Mouse (Mus musculus): ENCODE measurements around the gene Gstp2. TPM values are rescaled to one million over a fixed set of nuclear protein-coding genes. Genes with fewer than 3 reads are reported as not detected.
A peak's percentile ranks its signal among the peaks of the same experiment; 100 is the strongest.

Gene Gstp2
- total RNA-seq, 1 experiment from 2014 or later, result 0.69 TPM

DNA sequence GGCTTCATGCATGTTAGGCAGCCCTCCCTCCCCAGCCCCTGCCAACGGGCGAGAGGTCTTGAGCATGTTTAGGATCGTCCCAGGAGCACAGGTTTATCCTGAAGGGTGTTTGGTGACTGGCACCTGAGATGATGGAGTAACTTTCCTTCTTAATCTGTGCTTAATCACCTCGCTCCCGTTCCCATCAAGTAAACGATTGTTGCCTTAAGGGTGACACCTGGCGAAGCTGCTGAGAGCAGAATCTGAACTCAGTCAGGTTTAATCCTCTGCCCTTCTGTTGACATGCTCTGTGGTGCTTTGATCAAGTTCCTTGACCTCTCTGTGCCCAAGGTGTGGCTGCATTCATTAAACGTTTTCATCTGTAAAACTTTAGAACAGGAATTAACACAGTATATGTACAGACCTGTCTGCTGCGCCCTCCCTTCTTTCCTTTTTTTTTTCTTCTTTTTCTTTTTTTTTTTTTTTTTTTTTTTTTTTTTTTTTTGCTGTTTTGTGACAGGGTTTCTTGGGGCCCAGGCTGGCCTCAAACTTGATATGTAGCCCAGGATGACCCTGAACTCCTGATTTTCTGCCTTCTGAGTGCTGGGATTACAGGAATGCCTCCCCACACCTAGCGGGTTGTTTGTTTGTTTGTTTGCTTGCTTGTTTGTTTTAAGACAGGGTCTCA is 27.8 kb downstream of the Gstp2 start:
- no peak for ATAC-seq (replicated peaks; ENCODE audit: low read depth, poor library complexity, severe bottlenecking)

DNA sequence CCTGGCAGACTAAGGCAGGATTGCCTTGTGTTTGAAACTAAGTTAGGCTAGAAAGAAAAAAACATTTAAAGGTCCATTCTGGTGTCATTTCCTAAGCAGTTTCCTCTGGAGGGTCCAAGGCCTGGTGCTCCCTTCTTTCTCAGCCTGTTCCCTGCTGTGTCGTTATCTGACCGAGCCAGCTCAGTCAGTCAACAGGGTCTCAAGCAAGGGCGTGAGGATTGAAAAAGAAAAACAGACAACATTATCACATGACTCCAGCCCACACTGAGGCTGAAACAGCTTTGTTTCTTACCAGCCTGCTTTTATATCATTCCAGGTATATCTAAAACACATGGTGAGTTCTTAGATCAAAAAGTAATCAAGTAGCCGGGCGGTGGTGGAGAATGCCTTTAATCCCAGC is 30.2 kb downstream of the Gstp2 start:
- no peak for ATAC-seq (replicated peaks; ENCODE audit: low read depth, poor library complexity, severe bottlenecking)

- no peak for ATAC-seq (replicated peaks; ENCODE audit: low read depth, poor library complexity, severe bottlenecking)
These were observed 31.0 kb downstream of the Gstp2 start for GRCm38 (mm10) chr19:4014802-4015201.

GRCm38 (mm10) chr19:4013066-4013465 is 32.8 kb downstream of the Gstp2 start:
- ATAC-seq (replicated peaks; ENCODE audit: low read depth, poor library complexity, severe bottlenecking), result peak; percentile 9; the same call in 1 of the 2 replicates

DNA sequence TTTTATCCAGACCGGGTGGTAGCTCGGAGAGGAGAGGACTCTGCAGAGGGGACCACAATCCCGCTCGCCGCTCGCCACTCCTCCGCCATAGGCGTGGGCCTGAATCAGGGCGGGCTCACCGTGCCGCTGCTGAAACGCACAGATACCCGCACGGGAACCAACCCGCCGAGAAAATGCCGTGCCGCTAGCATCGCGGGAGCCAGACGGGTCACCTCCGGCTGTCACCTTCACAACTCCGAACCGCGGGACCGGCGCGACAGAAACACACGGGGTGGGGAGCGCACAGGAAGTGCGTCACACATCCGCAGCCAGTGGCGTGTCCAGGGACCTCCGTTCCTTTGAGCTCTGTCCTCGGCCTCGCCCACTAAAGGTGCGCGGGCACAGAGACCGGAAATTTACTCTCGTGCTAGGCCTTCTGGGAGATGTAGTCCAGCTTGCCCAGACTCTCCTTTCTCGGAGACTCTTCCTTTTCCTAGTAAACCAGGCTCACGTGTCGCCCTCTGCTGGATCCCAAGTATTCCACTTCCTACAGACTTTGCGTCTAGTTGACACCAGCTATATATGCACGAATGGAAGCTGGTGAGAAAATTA is 33.3 kb downstream of the Gstp2 start, which contains the start of gene Ndufv1:
Gene Ndufv1, minus strand, starts transcription at position 375 of the 591 bp plus-strand sequence.
- peak; percentile 98 for ATAC-seq (replicated peaks; ENCODE audit: low read depth, poor library complexity, severe bottlenecking)

DNA sequence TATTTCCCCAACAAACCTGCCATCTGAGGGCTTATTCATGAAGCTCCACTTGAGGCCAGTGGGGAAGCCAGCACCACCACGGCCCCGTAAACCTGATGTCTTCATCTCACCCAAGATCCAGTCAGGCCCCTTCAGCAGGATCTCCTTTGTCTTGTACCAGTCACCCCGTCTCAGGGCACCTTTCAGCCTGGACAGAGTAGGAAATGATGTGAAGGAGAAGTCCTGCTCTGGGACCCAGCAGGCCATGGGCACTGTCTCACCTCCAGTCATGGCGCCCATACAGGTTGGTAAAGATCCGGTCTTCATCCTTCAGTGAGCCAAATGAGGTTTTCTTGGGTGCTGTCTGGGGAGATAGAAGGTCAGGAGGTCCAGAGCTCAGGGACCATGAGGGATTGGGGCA is 34.7 kb downstream of the Gstp2 start:
- no peak for ATAC-seq (replicated peaks; ENCODE audit: low read depth, poor library complexity, severe bottlenecking)

GRCm38 (mm10) chr19:4005971-4006370 is 39.9 kb downstream of the Gstp2 start:
- no peak for ATAC-seq (replicated peaks; ENCODE audit: low read depth, poor library complexity, severe bottlenecking)

DNA sequence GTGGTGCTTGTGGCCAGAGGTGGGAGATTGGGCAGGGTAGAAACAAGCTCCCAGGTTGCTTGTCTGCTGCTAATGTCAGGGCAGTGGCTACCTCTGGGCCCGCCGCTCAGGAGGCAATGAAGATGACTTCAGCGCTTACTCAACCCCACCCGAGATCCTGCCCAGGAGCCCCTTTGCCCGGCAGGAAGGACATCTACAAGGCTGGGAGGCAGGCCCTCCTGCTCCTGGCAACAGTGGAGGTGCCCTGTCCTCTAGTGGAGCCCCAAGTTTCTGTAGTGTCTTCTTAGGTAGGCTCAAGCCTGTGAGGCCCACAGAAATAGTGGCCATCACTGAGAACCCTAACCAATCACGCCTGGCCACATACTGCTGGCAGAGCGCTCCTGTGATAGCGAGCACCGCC is 40.7 kb downstream of the Gstp2 start:
- ATAC-seq (replicated peaks; ENCODE audit: low read depth, poor library complexity, severe bottlenecking), result no peak

DNA sequence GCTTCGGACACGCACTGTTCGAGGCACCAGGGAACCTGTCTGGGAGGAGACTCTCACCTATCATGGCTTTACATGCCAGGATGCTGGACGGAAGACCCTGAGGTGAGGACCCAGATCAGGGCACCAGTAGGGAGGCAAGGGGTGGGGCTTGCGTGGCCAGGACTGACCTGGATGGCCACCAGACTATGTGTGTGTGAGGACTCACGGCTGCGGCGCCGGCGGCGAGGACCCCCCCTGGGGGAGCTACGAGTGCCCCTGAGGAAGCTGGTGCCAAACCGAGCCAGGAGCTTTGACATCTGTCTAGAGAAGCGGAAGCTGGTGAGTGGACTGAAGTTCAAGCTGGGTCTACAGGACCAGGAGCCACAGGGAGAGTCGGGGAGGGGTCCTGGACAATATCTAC is 41.5 kb downstream of the Gstp2 start:
- ATAC-seq (replicated peaks; ENCODE audit: low read depth, poor library complexity, severe bottlenecking), result no peak

- ATAC-seq (replicated peaks; ENCODE audit: low read depth, poor library complexity, severe bottlenecking), result no peak
These were observed 42.2 kb downstream of the Gstp2 start for GRCm38 (mm10) chr19:4003641-4004040.

DNA sequence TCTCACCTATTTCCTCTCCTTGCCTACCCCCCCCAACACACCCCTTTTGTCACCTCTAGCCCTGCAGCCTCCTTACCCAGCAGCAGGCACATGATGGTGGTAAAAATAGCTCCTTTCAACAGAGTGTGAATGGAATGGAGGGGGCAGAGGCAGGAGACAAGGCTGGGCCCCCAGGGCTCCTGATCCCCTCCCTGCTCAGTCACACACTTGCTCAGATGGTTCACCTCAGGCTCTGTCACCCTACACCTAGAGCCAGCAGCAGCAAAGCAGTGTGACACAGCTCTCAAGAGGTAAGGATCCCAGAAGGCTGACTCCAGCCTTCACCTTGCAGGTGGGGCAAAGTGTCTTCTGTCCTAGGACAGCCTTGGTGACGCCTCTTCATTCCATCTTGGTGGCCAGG is 42.7 kb downstream of the Gstp2 start, which contains the start of gene Doc2g:
Gene Doc2g, plus strand, starts transcription at position 202 of the 400 bp plus-strand sequence.
- ATAC-seq (replicated peaks; ENCODE audit: low read depth, poor library complexity, severe bottlenecking), result no peak

DNA sequence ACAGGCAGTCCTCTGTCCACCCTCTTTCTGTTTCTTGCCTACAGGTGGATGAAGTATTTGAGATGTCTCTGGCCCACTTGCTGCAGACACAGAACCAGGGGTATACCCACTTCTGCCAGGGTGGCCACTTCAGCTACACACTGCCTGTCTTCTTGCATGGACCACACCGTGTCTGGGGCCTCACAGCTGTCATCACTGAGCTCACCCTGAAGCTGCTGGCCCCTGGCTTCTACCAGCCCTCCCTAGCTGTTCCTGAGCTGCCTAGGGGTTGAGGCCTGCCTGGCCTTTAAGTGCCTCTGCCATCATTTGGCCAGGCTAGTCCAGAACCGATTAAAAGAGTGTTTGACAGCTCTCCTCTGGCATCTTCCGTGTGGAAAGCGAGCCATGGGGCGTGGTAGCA is 44.1 kb downstream of the Gstp2 start:
- no peak for ATAC-seq (replicated peaks; ENCODE audit: low read depth, poor library complexity, severe bottlenecking)

DNA sequence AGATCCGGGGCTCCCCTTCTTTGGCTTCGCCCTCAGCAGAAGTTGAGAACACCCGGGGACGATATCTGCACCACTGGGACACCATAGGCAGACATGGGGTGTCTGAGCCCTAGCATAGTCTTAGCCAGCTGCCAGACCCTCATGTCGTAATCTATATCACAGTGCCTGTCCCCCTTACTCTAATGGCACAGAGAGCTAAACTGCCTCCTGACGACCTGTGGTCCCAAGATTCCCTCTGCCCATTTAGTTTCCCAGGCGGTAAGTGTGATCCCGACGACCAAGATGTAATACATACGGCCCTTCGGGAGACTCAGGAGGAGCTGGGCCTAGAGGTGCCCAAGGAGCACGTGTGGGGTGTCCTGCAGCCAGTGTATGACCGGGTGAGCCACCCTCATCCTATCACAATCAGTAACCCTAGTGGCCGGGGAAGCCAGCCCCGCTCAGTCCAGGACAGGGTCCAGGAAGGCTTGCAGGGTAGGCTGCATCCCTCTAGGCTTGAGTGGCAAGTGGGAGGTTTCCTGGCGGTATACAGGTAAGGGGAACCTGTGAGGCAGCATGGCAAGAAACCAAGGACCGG is 44.8 kb downstream of the Gstp2 start:
- ATAC-seq (replicated peaks; ENCODE audit: low read depth, poor library complexity, severe bottlenecking), result no peak

- peak; percentile 91 for ATAC-seq (replicated peaks; ENCODE audit: low read depth, poor library complexity, severe bottlenecking)
These were observed 45.5 kb downstream of the Gstp2 start, which contains the start of the genes Nudt8 and Gm49405 for GRCm38 (mm10) chr19:4000119-4000900. Gene Nudt8, plus strand, starts transcription at chr19:4000580. Gene Gm49405, plus strand, starts transcription at chr19:4000626.

DNA sequence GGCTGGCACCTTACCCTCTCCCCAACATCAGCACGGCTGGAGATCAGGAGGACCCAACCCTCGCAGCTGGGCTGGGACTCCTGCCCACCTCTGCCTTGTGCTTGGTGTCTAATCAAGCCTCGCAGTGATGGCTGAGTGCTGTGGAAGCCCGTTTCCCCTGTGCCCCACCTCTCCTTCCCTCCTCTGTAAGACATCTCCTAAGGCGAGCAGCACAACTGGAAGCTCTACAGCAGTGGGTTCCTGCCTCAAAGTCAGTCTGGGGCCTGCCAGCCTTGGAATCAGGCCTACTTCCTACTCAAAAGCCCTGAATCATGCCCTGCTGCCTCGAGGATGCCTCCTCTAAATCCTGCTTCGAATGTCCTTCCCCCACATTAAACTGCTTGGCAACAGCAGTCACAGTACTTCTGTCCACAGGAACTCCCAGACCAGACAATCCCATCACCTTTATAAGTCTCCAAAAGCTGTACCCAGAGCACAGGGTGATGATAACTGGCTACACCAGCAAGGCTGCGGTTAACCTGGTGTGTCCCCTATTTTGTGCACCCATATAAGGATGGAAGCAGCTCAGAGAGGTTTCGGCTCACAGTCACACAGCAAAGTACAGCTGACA is 46.6 kb downstream of the Gstp2 start:
- no peak for ATAC-seq (replicated peaks; ENCODE audit: low read depth, poor library complexity, severe bottlenecking)

GRCm38 (mm10) chr19:3998335-3998734 is 47.5 kb downstream of the Gstp2 start:
- no peak for ATAC-seq (replicated peaks; ENCODE audit: low read depth, poor library complexity, severe bottlenecking)

- ATAC-seq (replicated peaks; ENCODE audit: low read depth, poor library complexity, severe bottlenecking), result no peak
These were observed 48.6 kb downstream of the Gstp2 start for GRCm38 (mm10) chr19:3997231-3997630.

DNA sequence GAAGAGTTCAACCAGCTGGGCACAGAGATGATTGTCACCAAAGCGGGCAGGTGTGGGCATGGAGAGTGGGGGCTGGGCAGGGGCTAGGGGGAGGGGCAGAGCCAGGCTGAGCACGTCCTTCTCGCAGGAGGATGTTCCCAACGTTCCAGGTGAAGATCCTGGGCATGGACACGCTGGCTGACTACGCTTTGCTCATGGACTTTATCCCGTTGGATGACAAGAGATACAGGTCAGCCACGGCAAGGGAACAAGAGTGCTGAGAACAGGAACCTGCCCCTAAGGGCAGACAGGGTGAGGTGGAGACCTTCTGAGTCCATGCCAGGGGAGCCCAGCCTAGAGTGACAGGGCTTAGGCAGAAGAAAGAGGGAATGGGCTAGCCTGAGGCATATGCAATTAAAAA is 49.1 kb downstream of the Gstp2 start:
- ATAC-seq (replicated peaks; ENCODE audit: low read depth, poor library complexity, severe bottlenecking), result no peak

DNA sequence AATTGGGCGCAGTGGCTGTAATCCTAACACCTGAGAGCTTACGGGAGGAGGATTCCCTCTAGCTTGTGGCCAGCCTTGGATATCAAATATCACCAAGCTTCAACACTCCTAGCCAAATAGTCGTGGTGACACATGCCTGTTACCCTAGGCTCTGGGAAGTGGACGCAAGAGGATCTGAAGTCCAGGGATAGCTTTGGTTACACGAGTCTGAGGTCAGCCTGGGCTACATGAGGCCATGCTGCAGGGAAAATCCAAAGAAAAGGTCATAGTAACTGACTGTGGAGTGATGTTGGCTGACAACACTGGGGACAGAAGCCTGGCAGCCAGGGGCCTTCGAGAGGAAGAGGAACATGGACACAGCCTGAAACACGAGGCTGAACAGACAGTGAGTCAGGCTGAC is 49.7 kb downstream of the Gstp2 start:
- no peak for ATAC-seq (replicated peaks; ENCODE audit: low read depth, poor library complexity, severe bottlenecking)

DNA sequence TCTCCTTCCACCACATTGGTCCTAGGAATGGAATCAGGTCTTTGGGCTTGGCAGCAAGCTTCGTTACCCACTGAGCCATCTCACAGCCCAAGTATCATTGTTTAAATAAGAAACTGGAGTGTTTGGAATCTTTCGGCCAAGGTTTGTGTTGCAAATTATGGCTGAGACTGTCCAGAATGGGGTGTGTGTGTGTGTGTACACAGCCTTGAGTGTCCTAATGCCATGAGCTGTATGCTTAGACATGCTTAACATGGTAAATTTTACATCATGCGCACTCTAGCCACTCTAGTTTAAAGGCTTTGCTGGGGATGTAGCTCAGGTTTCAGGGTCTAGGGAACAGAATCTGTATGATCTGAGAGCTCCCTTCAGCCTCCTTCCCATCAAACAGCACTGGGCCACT is 50.3 kb downstream of the Gstp2 start:
- no peak for ATAC-seq (replicated peaks; ENCODE audit: low read depth, poor library complexity, severe bottlenecking)

Measured in common myeloid progenitor, adult 5-6 weeks (primary cell).